Mouse (Mus musculus) liver, embryonic 14.5 days (tissue): ENCODE results near the gene Syt15. TPM values are rescaled to one million over a fixed set of nuclear protein-coding genes. Genes with fewer than 3 reads are reported as not detected.
A peak's percentile ranks its signal among the peaks of the same experiment; 100 is the strongest.

Experiments
- ATAC-seq: fragments of 200-750 bp; cut with Nextera tagmentation; 2 replicates; pipeline ENCODE4 v1.8.0; 2017; ENCODE audit warnings: moderate number of reproducible peaks, mild to moderate bottlenecking, moderate library complexity; ENCODE audit not compliant: insufficient read depth
- DNase-seq, 3 experiments: peaks; one replicate each; pipeline ENCODE4 v3.0.0-alpha.2; 2012 to 2013; ENCODE audit warnings: low read depth in 3 of 3, low spot score in 3 of 3
- H3K27ac ChIP-seq: fragments of 300-500 bp; sonication (generic); 2 replicates; pipeline ENCODE4 v1.5.1; 2014; ENCODE audit warnings: moderate library complexity, mild to moderate bottlenecking, control low read depth, inconsistent platforms
- H3K27me3 ChIP-seq: fragments of 300-500 bp; sonication (generic); 2 replicates; pipeline ENCODE4 v1.6.1; 2014; ENCODE audit warnings: mild to moderate bottlenecking, low read length, moderate library complexity; ENCODE audit not compliant: control insufficient read depth, insufficient read depth
- H3K36me3 ChIP-seq: fragments of 300-500 bp; sonication (generic); replicated peaks from 2 replicates; pipeline ENCODE4 v1.6.1; 2014; ENCODE audit warnings: low read depth; ENCODE audit not compliant: control insufficient read depth, insufficient read depth
- H3K4me1 ChIP-seq, 2 experiments: fragments of 200-500 bp in 1 of 2; fragments of 300-500 bp in 1 of 2; sonication (generic) in 1 of 2; replicated peaks; 2 replicates each; pipeline ENCODE4 v1.6.1; 2012 to 2014; ENCODE audit warnings: antibody characterized with exemption in 1 of 2, inconsistent platforms in 1 of 2, low read length in 1 of 2; ENCODE audit not compliant: control insufficient read depth in 2 of 2, insufficient read depth in 2 of 2
- H3K4me2 ChIP-seq: fragments of 300-500 bp; sonication (generic); 2 replicates; pipeline ENCODE4 v1.6.1; 2014; ENCODE audit warnings: low read depth, mild to moderate bottlenecking, control low read depth, moderate library complexity
- H3K4me3 ChIP-seq, 2 experiments: fragments of 200-500 bp in 1 of 2; fragments of 300-500 bp in 1 of 2; sonication (generic) in 1 of 2; 2 replicates each; pipeline ENCODE4 v1.5.1; 2012 to 2014; ENCODE audit warnings: low read depth in 2 of 2, low read length in 2 of 2, mild to moderate bottlenecking in 2 of 2, control low read depth in 1 of 2, inconsistent platforms in 1 of 2, moderate library complexity in 1 of 2; ENCODE audit not compliant: insufficient read depth in 1 of 2
- H3K9ac ChIP-seq: fragments of 300-500 bp; sonication (generic); replicated peaks from 2 replicates; pipeline ENCODE4 v1.6.1; 2014; ENCODE audit warnings: mild to moderate bottlenecking, control low read depth, moderate library complexity
- H3K9me3 ChIP-seq: fragments of 300-500 bp; sonication (generic); 2 replicates; pipeline ENCODE4 v1.6.1; 2016; ENCODE audit warnings: low read length, mixed read lengths; ENCODE audit not compliant: control insufficient read depth
- CTCF ChIP-seq: IDR thresholded peaks from 2 replicates; pipeline ENCODE4 v1.5.1; 2016; ENCODE audit warnings: antibody characterized with exemption, low read depth, control low read depth
- EP300 ChIP-seq: IDR thresholded peaks from 2 replicates; pipeline ENCODE4 v1.6.1; 2016; ENCODE audit warnings: antibody characterized with exemption, low read depth
- WGBS: fragments of 180-500 bp; shearing (Covaris S2); extraction: QIAGEN DNeasy Blood & Tissue Kit; methylation state at CpG from one replicate; pipeline ENCODE4 v1.1.7; 2014; ENCODE audit not compliant: insufficient replicate concordance; 5-methylcytosine and 5-hydroxymethylcytosine counted together
- polyA plus RNA-seq, 2 experiments: library from polyadenylated mRNA; depleted of rRNA in 1 of 2; stranded (reverse) in 1 of 2; unstranded in 1 of 2; fragments of >200 nt; fragmentation: Nextera tagmentation in 1 of 2; extraction: Ambion mirVana in 1 of 2; gene quantifications; 2 replicates each; pipeline versions ENCODE4 v1.2.1 to v1.2.3; 2012 to 2014

The Syt15 gene
- polyA plus RNA-seq (2012; rRNA removed), result 0.64 and 0.74 TPM in 2 replicates
- 0.13 and 0.30 TPM in 2 replicates for polyA plus RNA-seq (2014; fragmentation: Nextera tagmentation; extraction: Ambion mirVana)

GRCm38 (mm10) chr14:34219295-34219694 is at the start of gene Syt15:
Gene Syt15 (plus strand): TSS chr14:34219595.
- peak within 1 kb of the TSS; percentile 28; the same call in 1 of the 2 replicates for H3K4me2 ChIP-seq
- DNase-seq, result no peak
- no peak within 1 kb of the TSS for H3K27ac ChIP-seq
- TF ChIP-seq EP300, result no peak
- TF ChIP-seq CTCF, result no peak
- H3K4me1 ChIP-seq, result no peaks in the 10 kb centered on the region
- H3K9ac ChIP-seq, result no peak within 1 kb of the TSS
- 35% methylated on average over 6 of the region's 6 CpGs for WGBS
- no peaks in the 10 kb centered on the region; the same call in none of the 2 replicates for H3K27me3 ChIP-seq
- H3K36me3 ChIP-seq, result no peaks in the 10 kb centered on the region
- H3K4me3 ChIP-seq, result no peak within 1 kb of the TSS
- ATAC-seq, result no peak
- H3K9me3 ChIP-seq, result no peaks in the 10 kb centered on the region

- Histone ChIP-seq H3K4me3 (no peak overlapping the region), H3K27me3 (no peaks in the 10 kb centered on the region), H3K4me1 (no peaks in the 10 kb centered on the region), H3K27ac (no peak overlapping the region), H3K4me2 (no peak overlapping the region), H3K9me3 (no peaks in the 10 kb centered on the region), H3K36me3 (no peaks in the 10 kb centered on the region), H3K9ac (no peak overlapping the region)
- WGBS, result 72% methylated on average over 3 of the region's 3 CpGs
- ATAC-seq (no peak), DNase-seq (no peak)
- TF ChIP-seq CTCF (no peak), EP300 (no peak)
These were observed 48.3 kb upstream of the Syt15 start for GRCm38 (mm10) chr14:34171107-34171506.

GRCm38 (mm10) chr14:34179351-34179750 is 40.0 kb upstream of the Syt15 start:
- Histone ChIP-seq H3K4me3 (no peak overlapping the region), H3K9me3 (no peaks in the 10 kb centered on the region), H3K4me2 (no peak overlapping the region), H3K36me3 (no peaks in the 10 kb centered on the region), H3K4me1 (no peaks in the 10 kb centered on the region), H3K27ac (no peak overlapping the region), H3K27me3 (no peaks in the 10 kb centered on the region), H3K9ac (no peak overlapping the region)
- TF ChIP-seq CTCF (no peak), EP300 (no peak)
- DNase-seq (no peak), ATAC-seq (no peak)
- 67% methylated on average over 3 of the region's 3 CpGs for WGBS

GRCm38 (mm10) chr14:34183101-34183500 is 36.3 kb upstream of the Syt15 start:
- no peak for DNase-seq

GRCm38 (mm10) chr14:34188629-34189028 is 30.8 kb upstream of the Syt15 start:
- no peaks in the 10 kb centered on the region for H3K36me3 ChIP-seq
- DNase-seq, result peak; percentile 23 to 40 (median 26)
- no peaks in the 10 kb centered on the region for H3K9me3 ChIP-seq
- H3K27ac ChIP-seq, result no peak overlapping the region
- H3K27me3 ChIP-seq, result no peaks in the 10 kb centered on the region
- WGBS, result 58% methylated on average over 5 of the region's 5 CpGs
- no peak overlapping the region for H3K9ac ChIP-seq
- no peak for ATAC-seq
- no peak overlapping the region for H3K4me2 ChIP-seq
- H3K4me3 ChIP-seq, result no peak overlapping the region
- H3K4me1 ChIP-seq, result peaks cover 4 to 20% of the 10 kb centered on the region in 2 experiments; a peak in 3 of 4 replicates
- TF ChIP-seq EP300 (no peak), CTCF (peak; percentile 86)

More at GRCm38 (mm10) chr14:34183101-34183500, 36.3 kb upstream of the Syt15 start:
- TF ChIP-seq EP300 (no peak), CTCF (no peak)
- Histone ChIP-seq H3K4me3 (no peak overlapping the region), H3K27me3 (no peaks in the 10 kb centered on the region), H3K9ac (no peak overlapping the region), H3K4me2 (no peak overlapping the region), H3K9me3 (no peaks in the 10 kb centered on the region), H3K4me1 (no peaks in the 10 kb centered on the region), H3K27ac (no peak overlapping the region), H3K36me3 (no peaks in the 10 kb centered on the region)
- 68% methylated on average over 1 of the region's 1 CpGs for WGBS
- ATAC-seq, result no peak
